Comparison of ENCODE assay signal across 28 mouse cellular contexts in genomic region chr14:106136272-106136671, GRCm38 (mm10). TPM values are rescaled to one million over a fixed set of nuclear protein-coding genes. Genes with fewer than 3 reads are reported as not detected.
A peak's percentile ranks its signal among the peaks of the same experiment; 100 is the strongest.
DNase-seq lines count a peak whose midpoint lies in the region; ATAC-seq and TF ChIP-seq lines count a peak whose summit lies in the region.
"Had no signal": no experiment of that assay in that cellular context is flagged by ENCODE, and none has a peak within 500 bp of the region (broad histone marks: within the 10 kb centered on the region; RNA-seq: fewer than 3 reads in every experiment).

No protein-coding gene starts in this region.

- H3K36me3 ChIP-seq in hindbrain, embryonic 14.5 days (replicated peaks; ENCODE audit: control insufficient read depth, insufficient read depth) = no peaks in the 10 kb centered on the region
- H3K36me3 ChIP-seq in hindbrain, postnatal 0 days (ENCODE audit: insufficient read depth, low read length) = no peaks in the 10 kb centered on the region
- no peaks in the 10 kb centered on the region for H3K36me3 ChIP-seq in liver, embryonic 11.5 days (ENCODE audit: control insufficient read depth, insufficient read depth, low read length)
- H3K36me3 ChIP-seq: embryonic facial prominence, embryonic 10.5 days; embryonic facial prominence, embryonic 12.5 days; forebrain, embryonic 15.5 days; G1E had no signal

- no peak overlapping the region for H3K9ac ChIP-seq in hindbrain, embryonic 14.5 days
- H3K9ac ChIP-seq in hindbrain, postnatal 0 days (replicated peaks; ENCODE audit: low read length) = no peak overlapping the region
- H3K9ac ChIP-seq in liver, embryonic 11.5 days (ENCODE audit: low read depth, low read length) = no peak overlapping the region
- H3K9ac ChIP-seq: embryonic facial prominence, embryonic 12.5 days; forebrain, embryonic 13.5 days; forebrain, embryonic 15.5 days; forebrain, postnatal 0 days had no signal

- H3K9me3 ChIP-seq in hindbrain, embryonic 14.5 days (ENCODE audit: control insufficient read depth, low read length) = no peaks in the 10 kb centered on the region; the same call in 1 of the 2 replicates
- no peaks in the 10 kb centered on the region for H3K9me3 ChIP-seq in hindbrain, postnatal 0 days (ENCODE audit: low read length)
- H3K9me3 ChIP-seq in liver, embryonic 11.5 days (ENCODE audit: control insufficient read depth, low read length) = no peaks in the 10 kb centered on the region
- H3K9me3 ChIP-seq: forebrain, embryonic 13.5 days; forebrain, embryonic 15.5 days had no signal

- peak; percentile 10 for DNase-seq in hindbrain, embryonic 14.5 days (ENCODE audit: low spot score)
- DNase-seq in hindbrain, postnatal 0 days (ENCODE audit: low spot score) = no peak
- DNase-seq in liver, embryonic 11.5 days (ENCODE audit: low spot score) = no peak
- DNase-seq in cerebellum, adult 18-20 months = no peak
- DNase-seq in left cerebral cortex, adult 9 months (ENCODE audit: low spot score in 2 of 2) = no peak
- DNase-seq: adrenal gland, adult 8-10 months; adrenal gland, postnatal 14 days; adrenal gland, postnatal 36 days; cerebellum, adult 11-12 months; cerebellum, adult 8-10 months; cerebellum, adult 9-11 months; cerebellum, postnatal 14 days; cerebellum, postnatal 36 days; forebrain, postnatal 0 days had no signal

- H3K4me3 ChIP-seq in hindbrain, embryonic 14.5 days (replicated peaks; ENCODE audit: low read length) = no peak overlapping the region
- H3K4me3 ChIP-seq in hindbrain, postnatal 0 days (ENCODE audit: low read length) = no peak overlapping the region
- H3K4me3 ChIP-seq in liver, embryonic 11.5 days (ENCODE audit: low read depth, low read length) = no peak overlapping the region
- H3K4me3 ChIP-seq: embryonic facial prominence, embryonic 10.5 days; embryonic facial prominence, embryonic 12.5 days; forebrain, embryonic 13.5 days; forebrain, embryonic 15.5 days had no signal

- TF ChIP-seq CTCF in hindbrain, postnatal 0 days (IDR thresholded peaks at IDR 0.05; ENCODE audit: low read depth) = no peak

- no peak for ATAC-seq in hindbrain, embryonic 14.5 days (ENCODE audit: low FRiP score)
- no peak for ATAC-seq in hindbrain, postnatal 0 days
- 0 out of 2 replicates have a peak, but pooled peaks have one; percentile 39 for ATAC-seq in common myeloid progenitor, adult 5-6 weeks (replicated peaks; ENCODE audit: low read depth, poor library complexity, severe bottlenecking)
- ATAC-seq in megakaryocyte, adult 5-6 weeks (ENCODE audit: poor library complexity, severe bottlenecking) = peak; percentile 95
- ATAC-seq in liver, embryonic 11.5 days (replicated peaks; ENCODE audit: low FRiP score) = no peak
- ATAC-seq: activated CD4-positive, CD25-positive, alpha-beta regulatory T cell, adult 4 months; forebrain, embryonic 13.5 days; forebrain, embryonic 15.5 days; forebrain, postnatal 0 days; Patski had no signal

- H3K4me2 ChIP-seq in hindbrain, embryonic 14.5 days (replicated peaks) = no peak overlapping the region
- no peak overlapping the region for H3K4me2 ChIP-seq in hindbrain, postnatal 0 days (ENCODE audit: low read depth, low read length)
- no peak overlapping the region for H3K4me2 ChIP-seq in liver, embryonic 11.5 days
- H3K4me2 ChIP-seq: embryonic facial prominence, embryonic 12.5 days; forebrain, embryonic 13.5 days; forebrain, embryonic 15.5 days had no signal

- no peaks in the 10 kb centered on the region for H3K27me3 ChIP-seq in hindbrain, embryonic 14.5 days (ENCODE audit: control insufficient read depth, insufficient read depth, low read length)
- H3K27me3 ChIP-seq in hindbrain, postnatal 0 days (ENCODE audit: insufficient read depth, low read length) = no peaks in the 10 kb centered on the region
- H3K27me3 ChIP-seq in liver, embryonic 11.5 days (replicated peaks; ENCODE audit: control insufficient read depth, insufficient read depth, low read length) = no peaks in the 10 kb centered on the region
- H3K27me3 ChIP-seq: embryonic facial prominence, embryonic 12.5 days; forebrain, embryonic 13.5 days; forebrain, embryonic 15.5 days; Patski had no signal

- no peak overlapping the region for H3K27ac ChIP-seq in hindbrain, embryonic 14.5 days
- H3K27ac ChIP-seq in hindbrain, postnatal 0 days = no peak overlapping the region
- H3K27ac ChIP-seq in liver, embryonic 11.5 days (ENCODE audit: low read depth, low read length) = no peak overlapping the region
- H3K27ac ChIP-seq: embryonic facial prominence, embryonic 10.5 days; embryonic facial prominence, embryonic 12.5 days; forebrain, embryonic 13.5 days; forebrain, embryonic 15.5 days had no signal

- H3K4me1 ChIP-seq in hindbrain, embryonic 14.5 days (replicated peaks; ENCODE audit: control insufficient read depth, insufficient read depth, low read length) = no peaks in the 10 kb centered on the region
- H3K4me1 ChIP-seq in hindbrain, postnatal 0 days (ENCODE audit: insufficient read depth, low read length) = no peaks in the 10 kb centered on the region
- no peaks in the 10 kb centered on the region for H3K4me1 ChIP-seq in liver, embryonic 11.5 days (replicated peaks; ENCODE audit: control insufficient read depth, insufficient read depth, low read length)
- H3K4me1 ChIP-seq: embryonic facial prominence, embryonic 10.5 days; embryonic facial prominence, embryonic 12.5 days; forebrain, embryonic 13.5 days; forebrain, embryonic 15.5 days had no signal

RNA-seq across cellular contexts. Expression of gene Trim52, which starts 30.3 kb away (rescaled TPM):
- polyA plus RNA-seq in hindbrain, embryonic 14.5 days (2014; fragmentation: Nextera tagmentation; extraction: Ambion mirVana) = not detected in 2 replicates
- not detected in 2 replicates for total RNA-seq in hindbrain, postnatal 0 days (2014; rRNA removed)
- polyA plus RNA-seq in hindbrain, postnatal 0 days (2015; fragmentation: Nextera tagmentation; extraction: Ambion mirVana) = not detected in 2 replicates
- not detected in 2 replicates for total RNA-seq in common myeloid progenitor, adult 5-6 weeks (2017)
- total RNA-seq in megakaryocyte, adult 5-6 weeks (2015) = not detected in 2 replicates
- not detected in 2 replicates for total RNA-seq in megakaryocyte, adult 5-6 weeks (2017)
- not detected in 2 replicates for polyA plus RNA-seq in liver, embryonic 11.5 days (2014; fragmentation: Nextera tagmentation; extraction: Ambion mirVana)
- total RNA-seq: adrenal gland, adult 18-20 months; adrenal gland, adult 8-10 months; adrenal gland, postnatal 14 days; adrenal gland, postnatal 36 days; forebrain, postnatal 0 days had no signal
- polyA plus RNA-seq: C2C12; cortical plate, adult 2 months; embryonic facial prominence, embryonic 10.5 days; embryonic facial prominence, embryonic 12.5 days; embryonic facial prominence, embryonic 14.5 days; forebrain, embryonic 11.5 days; forebrain, embryonic 13.5 days; forebrain, embryonic 15.5 days; forebrain, postnatal 0 days; G1E; Patski had no signal

Comparison
In these comparisons a context has a peak if more than half of its experiments do, and no peak if none do; other contexts are left out.
1. ATAC-seq: peak in common myeloid progenitor, adult 5-6 weeks (single experiment) and megakaryocyte, adult 5-6 weeks (single experiment); none in hindbrain, embryonic 14.5 days (single experiment), hindbrain, postnatal 0 days (single experiment) and liver, embryonic 11.5 days (single experiment).